In genomic region chr8:12831659-12832589, GRCm38 (mm10) we compare ENCODE assay signal across 12 mouse cellular contexts. TPM values are rescaled to one million over a fixed set of nuclear protein-coding genes. Genes with fewer than 3 reads are reported as not detected.
DNase-seq lines count a peak whose midpoint lies in the region; ATAC-seq and TF ChIP-seq lines count a peak whose summit lies in the region.
"Had no signal": no experiment of that assay in that cellular context is flagged by ENCODE, and none has a peak within 500 bp of the region (broad histone marks: within the 10 kb centered on the region; RNA-seq: fewer than 3 reads in every experiment).

No protein-coding gene starts in this region.

- 0 out of 2 replicates have a peak, but pooled peaks have one; percentile 53 for ATAC-seq in forebrain, embryonic 15.5 days (replicated peaks)
- no peak for ATAC-seq in heart, embryonic 11.5 days (replicated peaks; ENCODE audit: insufficient number of reproducible peaks, low FRiP score, low TSS enrichment)

- H3K4me3 ChIP-seq in MEL (ENCODE audit: control insufficient read depth in 1 of 2, insufficient read depth in 1 of 2, low read depth in 2 of 2, low read length in 2 of 2): no peak overlapping the region
- no peak overlapping the region for H3K4me3 ChIP-seq in forebrain, embryonic 15.5 days
- H3K4me3 ChIP-seq in midbrain, embryonic 10.5 days: no peak overlapping the region
- H3K4me3 ChIP-seq in heart, embryonic 11.5 days (ENCODE audit: low read depth, low read length): no peak overlapping the region
- H3K4me3 ChIP-seq: lung, embryonic 15.5 days had no signal

- H3K4me2 ChIP-seq in forebrain, embryonic 15.5 days (replicated peaks): no peak overlapping the region
- H3K4me2 ChIP-seq in heart, embryonic 11.5 days: no peak overlapping the region
- H3K4me2 ChIP-seq: lung, embryonic 15.5 days had no signal

- no peaks in the 10 kb centered on the region for H3K27me3 ChIP-seq in MEL (ENCODE audit: control insufficient read depth in 1 of 2, insufficient read depth in 2 of 2, low read length in 2 of 2)
- H3K27me3 ChIP-seq in forebrain, embryonic 15.5 days: no peaks in the 10 kb centered on the region
- H3K27me3 ChIP-seq in midbrain, embryonic 10.5 days (ENCODE audit: low read depth, poor library complexity, severe bottlenecking): no peaks in the 10 kb centered on the region
- H3K27me3 ChIP-seq in heart, embryonic 11.5 days (ENCODE audit: control insufficient read depth, insufficient read depth, low read length): no peaks in the 10 kb centered on the region
- H3K27me3 ChIP-seq: lung, embryonic 15.5 days had no signal

- no peak for TF ChIP-seq RAD21 in MEL (IDR thresholded peaks at IDR 0.05; ENCODE audit: low read depth, low read length)

- H3K9me3 ChIP-seq in MEL (replicated peaks; ENCODE audit: insufficient read depth, low read length): no peaks in the 10 kb centered on the region
- no peaks in the 10 kb centered on the region for H3K9me3 ChIP-seq in forebrain, embryonic 15.5 days
- H3K9me3 ChIP-seq in midbrain, embryonic 10.5 days (replicated peaks): no peaks in the 10 kb centered on the region
- H3K9me3 ChIP-seq in heart, embryonic 11.5 days (replicated peaks; ENCODE audit: control insufficient read depth, low read length): no peaks in the 10 kb centered on the region
- H3K9me3 ChIP-seq: G1E; lung, embryonic 15.5 days had no signal

- TF ChIP-seq EP300 in MEL (IDR thresholded peaks at IDR 0.05; ENCODE audit: low read depth in 1 of 2, low read length in 2 of 2): no peak

- no peak for TF ChIP-seq CTCF in MEL (IDR thresholded peaks at IDR 0.05 in 2 of 3, conservative IDR thresholded peaks at IDR 0.05 in 1 of 3; ENCODE audit: control insufficient read depth in 1 of 3, insufficient read depth in 1 of 3, low read depth in 2 of 3, low read length in 3 of 3, poor library complexity in 1 of 3, severe bottlenecking in 1 of 3)

- DNase-seq in MEL (ENCODE audit: low read depth, low spot score) (peak; percentile 6), R1 (ENCODE audit: low read depth, low spot score) (peak; percentile 61)
- DNase-seq in midbrain, embryonic 10.5 days (ENCODE audit: low spot score): peak; percentile 50
- DNase-seq in kidney, adult 8-10 months: no peak
- no peak for DNase-seq in adrenal gland, adult (ENCODE audit: inconsistent age in 2 of 2, low spot score in 1 of 2)
- DNase-seq: heart, postnatal 4 days; kidney, postnatal 25 days; spleen, adult 18-20 months had no signal

- H3K4me1 ChIP-seq in MEL (ENCODE audit: control insufficient read depth in 1 of 2, insufficient read depth in 2 of 2, low read length in 2 of 2): no peaks in the 10 kb centered on the region
- peaks cover 4% of the 10 kb centered on the region for H3K4me1 ChIP-seq in forebrain, embryonic 15.5 days
- peaks cover 39% of the 10 kb centered on the region for H3K4me1 ChIP-seq in midbrain, embryonic 10.5 days
- H3K4me1 ChIP-seq in heart, embryonic 11.5 days (ENCODE audit: control insufficient read depth, insufficient read depth, low read length): no peaks in the 10 kb centered on the region
- H3K4me1 ChIP-seq: lung, embryonic 15.5 days had no signal

- H3K79me2 ChIP-seq in MEL (ENCODE audit: control insufficient read depth, insufficient read depth, low read length, poor library complexity): no peaks in the 10 kb centered on the region

- no peak overlapping the region for H3K27ac ChIP-seq in MEL (ENCODE audit: control insufficient read depth, low read depth, low read length)
- H3K27ac ChIP-seq in forebrain, embryonic 15.5 days (replicated peaks): peak overlapping the region; percentile 49; the same call in 1 of the 2 replicates
- peak overlapping the region; percentile 77 for H3K27ac ChIP-seq in midbrain, embryonic 10.5 days (replicated peaks)
- no peak overlapping the region for H3K27ac ChIP-seq in heart, embryonic 11.5 days (ENCODE audit: low read depth, low read length)
- H3K27ac ChIP-seq: lung, embryonic 15.5 days had no signal

- TF ChIP-seq POLR2A in MEL (IDR thresholded peaks at IDR 0.05; ENCODE audit: control insufficient read depth in 1 of 2, insufficient read depth in 1 of 2, low read depth in 1 of 2, low read length in 2 of 2, poor library complexity in 1 of 2): no peak

- H3K36me3 ChIP-seq in MEL (ENCODE audit: control insufficient read depth in 1 of 2, insufficient read depth in 2 of 2, low read length in 2 of 2): peaks cover 0 to 3% of the 10 kb centered on the region in 2 experiments; a peak in 2 of 4 replicates
- H3K36me3 ChIP-seq in forebrain, embryonic 15.5 days: peaks cover 63% of the 10 kb centered on the region
- peaks cover 87% of the 10 kb centered on the region for H3K36me3 ChIP-seq in midbrain, embryonic 10.5 days
- peaks cover 16% of the 10 kb centered on the region for H3K36me3 ChIP-seq in heart, embryonic 11.5 days (ENCODE audit: control insufficient read depth, insufficient read depth, low read length)
- H3K36me3 ChIP-seq: G1E had no signal

- 64% methylated on average over 7 of the region's 7 CpGs for WGBS in forebrain, embryonic 15.5 days
- WGBS in midbrain, embryonic 10.5 days: 62% methylated on average over 7 of the region's 7 CpGs
- WGBS in heart, embryonic 11.5 days (ENCODE audit: insufficient replicate concordance): 75% methylated on average over 7 of the region's 7 CpGs

- H3K9ac ChIP-seq in MEL (ENCODE audit: control insufficient read depth, low read depth, low read length, poor library complexity, severe bottlenecking): no peak overlapping the region
- H3K9ac ChIP-seq in forebrain, embryonic 15.5 days (replicated peaks): no peak overlapping the region
- no peak overlapping the region for H3K9ac ChIP-seq in heart, embryonic 11.5 days (ENCODE audit: low read depth, low read length)
- H3K9ac ChIP-seq: lung, embryonic 15.5 days had no signal

TF ChIP-seq in MEL, 35 proteins besides CTCF, POLR2A, EP300 and RAD21:
- no peak for TF ChIP-seq MXI1 (IDR thresholded peaks at IDR 0.05; ENCODE audit: low read depth, low read length)
- TF ChIP-seq ZC3H11A (IDR thresholded peaks at IDR 0.05; ENCODE audit: low read depth, low read length): no peak
- TF ChIP-seq RCOR1 (IDR thresholded peaks at IDR 0.05; ENCODE audit: low read depth, low read length): no peak
- no peak for TF ChIP-seq KAT2A (conservative IDR thresholded peaks at IDR 0.05; ENCODE audit: low read depth, low read length)

RNA-seq across cellular contexts. Expression of gene Mcf2l, which starts 41.7 kb away (rescaled TPM):
- 1.2 and 1.8 TPM in 2 replicates for total RNA-seq in MEL (2012; rRNA removed)
- polyA plus RNA-seq in MEL (2012; ENCODE audit: insufficient read depth in 1 of 2, insufficient read length in 2 of 2, low read depth in 1 of 2, low replicate concordance in 2 of 2, missing spikeins in 1 of 2): 1 to 10 TPM in 1 of 2 experiments, not detected in 1; 3.6 TPM
- 134 and 139 TPM in 2 replicates for polyA plus RNA-seq in forebrain, embryonic 15.5 days (2015; fragmentation: Nextera tagmentation; extraction: Ambion mirVana)
- 26.4 and 42.7 TPM in 2 replicates for polyA plus RNA-seq in midbrain, embryonic 10.5 days (2016; fragmentation: Nextera tagmentation; extraction: Ambion mirVana)
- polyA plus RNA-seq in heart, embryonic 11.5 days (2014; fragmentation: Nextera tagmentation; extraction: Ambion mirVana): 8.8 and 11.3 TPM in 2 replicates
- polyA plus RNA-seq: G1E had no signal

Comparison
In these comparisons a context has a peak if more than half of its experiments do, and no peak if none do; other contexts are left out.
1. DNase-seq: peak in MEL (single experiment), R1 (single experiment) and midbrain, embryonic 10.5 days (single experiment); none in kidney, adult 8-10 months (0 of 2) and adrenal gland, adult (0 of 2).
2. H3K27ac ChIP-seq: peak in forebrain, embryonic 15.5 days (single experiment) and midbrain, embryonic 10.5 days (single experiment); none in MEL (single experiment) and heart, embryonic 11.5 days (single experiment).